Mouse (Mus musculus): ENCODE data around the gene Cpeb3.
"Not testable (repeated sequence)": the region's sequence is repeated elsewhere in the genome, so short reads cannot be mapped to it uniquely, and the experiment has no call there.

The Cpeb3 gene

DNA sequence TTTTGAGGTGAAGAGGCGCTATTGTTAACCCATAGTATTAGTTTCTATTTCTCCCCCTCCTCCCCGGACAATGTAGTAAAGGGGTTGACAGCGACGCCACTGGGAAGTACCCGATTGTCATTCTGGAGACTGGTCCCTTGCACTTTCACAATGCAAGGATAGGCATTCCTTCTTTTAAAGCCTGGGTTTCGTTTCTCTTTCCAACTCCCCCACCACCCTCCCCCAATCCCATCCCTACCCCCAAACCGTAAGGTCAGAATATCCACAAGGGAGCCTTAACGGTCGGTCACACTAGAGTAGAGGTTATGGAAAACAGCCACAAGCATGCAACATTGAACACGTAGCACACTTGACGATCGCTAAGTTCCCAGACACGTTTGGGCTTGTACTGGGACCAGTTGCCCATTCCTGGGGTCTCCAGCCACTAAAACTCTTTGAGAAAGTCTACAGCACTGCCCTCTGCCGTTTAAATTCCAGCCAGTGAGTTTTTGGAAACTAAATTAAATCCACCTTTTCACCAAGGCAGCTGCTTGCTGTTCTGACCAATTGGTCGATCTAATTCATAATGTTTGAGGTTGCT lies at the start of gene Cpeb3:
TSS of gene Cpeb3 (minus strand) at position 426 of the 580 bp plus-strand sequence.
- DNase-seq: peak; percentile 34 to 35

DNA sequence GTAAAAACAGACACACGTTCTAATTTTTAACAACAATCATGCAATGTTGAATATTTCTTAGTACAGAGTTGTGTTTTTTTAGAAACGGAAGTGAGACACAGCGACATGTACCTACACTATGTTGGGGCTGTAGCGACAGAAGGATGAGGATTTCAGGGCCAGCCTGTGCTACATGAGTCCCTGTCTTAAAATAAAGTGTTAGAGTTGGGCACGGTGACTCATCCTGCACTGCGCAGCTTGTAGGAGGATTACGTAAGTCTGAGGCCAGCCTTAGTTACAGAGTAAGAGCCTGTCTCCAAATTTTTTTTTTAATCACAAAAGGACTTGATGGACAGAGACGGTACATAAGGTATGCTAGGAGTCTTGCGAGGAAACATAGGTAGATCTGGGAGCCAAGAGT lies 46.9 kb upstream of the Cpeb3 start:
- DNase-seq: no peak

- DNase-seq: no peak
These were observed 43.7 kb upstream of the Cpeb3 start for GRCm38 (mm10) chr19:37252104-37252503.

DNA sequence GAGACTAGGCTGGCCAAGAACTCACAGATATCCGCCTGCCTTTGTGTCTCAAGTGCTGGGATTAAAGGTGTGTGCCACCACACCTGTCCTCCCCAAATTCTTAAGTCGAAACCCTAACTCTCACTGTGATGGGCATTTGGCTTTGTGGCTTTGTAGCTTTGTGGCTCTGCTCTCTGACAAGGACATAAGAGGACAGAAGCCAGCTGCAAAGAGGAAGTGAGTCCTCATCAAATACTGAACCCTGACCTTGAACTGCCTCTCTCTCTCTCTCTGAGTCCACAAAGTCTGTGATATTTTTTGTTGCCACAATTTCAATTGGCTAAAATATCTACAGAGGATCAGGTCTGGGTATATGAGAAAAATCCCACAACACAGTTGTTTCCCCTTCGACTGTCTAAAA lies 39.8 kb upstream of the Cpeb3 start:
- DNase-seq: no peak

DNA sequence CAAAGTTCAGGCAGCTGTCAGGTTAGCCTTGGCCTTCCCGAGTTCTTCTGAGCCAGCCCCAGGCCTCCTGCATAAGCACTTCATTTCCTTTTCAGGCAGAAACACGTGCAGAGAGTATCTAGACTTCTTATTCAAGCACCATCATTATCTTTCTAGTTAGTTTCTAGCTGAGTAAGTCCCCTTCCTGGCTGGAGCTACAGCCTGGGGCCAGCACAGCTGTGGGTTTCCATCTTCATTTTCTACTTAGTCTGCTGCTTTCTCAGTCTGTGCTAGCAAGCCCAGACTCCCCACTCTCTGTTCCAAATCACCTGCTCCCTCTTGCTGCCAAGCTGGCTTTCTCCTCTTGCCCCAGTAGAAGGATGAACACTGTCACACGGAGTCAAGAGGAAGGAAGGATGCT lies 38.5 kb upstream of the Cpeb3 start:
- no peak for DNase-seq

DNA sequence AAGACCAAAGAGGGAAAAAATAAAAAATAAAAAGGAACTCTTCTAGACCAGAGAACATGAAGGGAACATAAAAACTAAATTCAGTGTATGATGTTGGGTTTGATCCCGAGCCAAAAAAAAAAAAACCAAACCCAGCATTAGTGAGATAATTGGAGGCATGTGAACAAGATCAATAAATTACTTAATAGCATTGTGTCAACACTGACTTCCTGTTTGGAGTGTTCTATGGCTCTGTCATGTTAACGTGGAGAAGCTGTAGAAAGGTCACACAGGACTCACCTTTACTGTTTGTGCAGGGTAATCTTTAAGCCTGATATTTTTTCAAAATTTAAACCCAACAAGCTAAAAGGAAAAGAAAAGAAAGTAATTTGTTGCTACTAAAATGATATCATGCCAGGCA lies 34.3 kb upstream of the Cpeb3 start:
- no peak for DNase-seq

DNA sequence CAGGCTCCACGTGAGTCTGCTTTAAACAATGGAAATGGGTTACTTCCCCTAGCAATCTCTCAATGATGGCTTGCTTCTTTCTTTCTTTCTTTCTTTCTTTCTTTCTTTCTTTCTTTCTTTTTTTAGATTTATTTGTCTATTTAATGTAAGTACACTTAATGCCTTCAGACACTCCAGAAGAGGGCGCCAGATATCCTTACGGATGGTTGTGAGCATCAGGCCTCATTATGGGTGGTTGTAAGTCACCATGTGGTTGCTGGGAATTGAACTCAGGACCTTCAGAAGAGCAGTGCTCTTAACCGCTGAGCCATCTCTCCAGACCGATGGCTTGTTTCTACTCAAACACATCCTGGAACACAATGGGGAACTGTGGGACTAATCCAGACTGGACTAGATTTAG lies 32.8 kb upstream of the Cpeb3 start:
- no peak for DNase-seq

GRCm38 (mm10) chr19:37239096-37239495 lies 30.7 kb upstream of the Cpeb3 start:
- no peak for DNase-seq

DNA sequence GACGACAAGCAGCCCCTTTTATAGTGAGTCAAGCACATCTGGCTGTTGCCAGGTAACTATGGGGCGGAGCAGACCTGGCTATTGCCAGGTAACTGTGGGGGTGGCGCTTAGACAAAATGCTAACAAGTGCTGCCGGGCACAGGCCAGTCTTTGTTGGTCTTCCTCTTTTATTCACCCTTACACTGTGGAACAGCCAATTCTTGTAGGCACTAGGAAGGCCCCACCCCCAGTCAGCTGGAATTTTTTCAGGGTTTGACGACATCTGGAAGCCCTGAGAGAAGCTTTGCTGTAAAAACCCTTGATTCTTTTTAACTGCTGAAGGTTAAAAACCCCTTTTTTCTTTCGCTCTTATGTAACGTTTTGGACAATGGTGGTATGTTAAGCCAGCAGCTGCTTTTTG lies 30.2 kb upstream of the Cpeb3 start:
- DNase-seq: no peak

GRCm38 (mm10) chr19:37237712-37238437 lies 29.5 kb upstream of the Cpeb3 start:
- DNase-seq: no peak

GRCm38 (mm10) chr19:37237306-37237705 lies 28.9 kb upstream of the Cpeb3 start:
- DNase-seq: no peak

DNA sequence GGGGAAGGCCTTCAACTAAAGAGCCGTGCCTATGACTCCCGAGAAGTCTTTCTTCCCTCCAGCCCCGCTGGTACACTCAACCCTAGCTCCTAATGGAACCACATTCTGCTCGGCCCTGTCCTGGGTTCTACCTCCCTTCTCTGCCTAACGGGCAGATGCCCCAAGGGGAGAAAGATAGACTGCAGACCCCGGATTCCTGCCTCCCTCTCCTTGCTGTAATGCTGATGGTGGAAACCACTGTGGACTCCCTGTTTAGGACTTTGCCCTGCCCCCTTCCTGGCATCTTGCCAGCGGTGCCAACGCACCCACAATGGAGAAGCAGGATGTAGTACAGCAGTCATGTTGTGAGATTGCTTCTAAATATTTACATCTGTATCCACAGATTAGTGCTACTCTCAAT lies 27.4 kb upstream of the Cpeb3 start:
- DNase-seq: no peak

GRCm38 (mm10) chr19:37233561-37234539 lies 25.4 kb upstream of the Cpeb3 start:
- peak; percentile 43 to 44 for DNase-seq

GRCm38 (mm10) chr19:37232598-37232997 lies 24.2 kb upstream of the Cpeb3 start:
- DNase-seq: not testable (repeated sequence)

GRCm38 (mm10) chr19:37225197-37225862 lies 16.9 kb upstream of the Cpeb3 start:
- no peak for DNase-seq

- peak; percentile 22 to 30 for DNase-seq
These were observed 6.3 kb upstream of the Cpeb3 start for GRCm38 (mm10) chr19:37214711-37215110.

DNA sequence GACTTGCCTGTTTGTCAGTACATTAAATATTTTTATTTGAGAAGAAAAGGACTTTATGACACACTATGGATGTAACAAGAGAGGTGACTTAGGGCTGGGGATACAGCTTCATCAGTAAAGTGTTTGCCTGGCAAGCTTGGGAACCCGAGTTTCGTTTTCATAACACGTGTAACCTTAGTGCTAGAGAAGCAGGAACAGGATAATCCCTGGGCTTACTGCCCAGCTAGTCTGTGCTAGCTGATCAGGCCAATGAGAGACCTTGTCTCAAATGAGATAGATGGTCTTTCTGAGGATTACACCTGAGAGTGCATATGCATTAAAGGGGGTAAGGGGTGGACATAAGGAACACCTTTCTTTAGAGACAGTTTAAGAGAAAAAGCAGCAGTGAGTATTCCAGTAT lies 3.0 kb upstream of the Cpeb3 start:
- no peak for DNase-seq

- DNase-seq: no peak
These were observed 2.1 kb upstream of the Cpeb3 start for GRCm38 (mm10) chr19:37210457-37210856.

- DNase-seq: peak; percentile 14 to 23
These were observed 1.2 kb upstream of the Cpeb3 start for GRCm38 (mm10) chr19:37209467-37210128.

GRCm38 (mm10) chr19:37208986-37209385 lies 585 bp upstream of the Cpeb3 start:
- no peak for DNase-seq

GRCm38 (mm10) chr19:37207303-37208175 lies 862 bp downstream of the Cpeb3 start, which contains the start of gene March5:
TSS of gene March5 (plus strand) at chr19:37207543.
- DNase-seq: peak; percentile 92 to 93
